Mouse (Mus musculus): Measurements from ENCODE around the gene Adk.

DNA sequence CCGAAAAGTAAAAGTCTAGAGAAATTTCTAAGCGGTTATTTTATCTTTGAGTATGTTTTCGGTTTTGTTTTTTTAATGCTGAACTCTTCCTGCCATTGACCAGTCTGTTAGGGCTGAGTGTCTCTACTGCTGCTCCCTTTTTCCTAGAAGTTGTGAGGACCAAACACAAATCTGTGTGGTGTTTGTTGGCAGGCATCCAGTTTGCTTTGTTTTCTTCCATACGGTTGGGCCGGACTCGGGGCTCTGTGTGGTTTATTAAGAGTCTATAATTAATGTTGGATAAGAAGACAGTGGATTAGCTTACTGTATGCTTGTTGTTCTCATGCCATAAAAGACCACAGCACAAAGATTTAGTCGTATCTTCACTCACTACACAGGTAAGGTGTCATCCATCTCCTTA lies 233.9 kb downstream of the Adk start:
- no peak for TF ChIP-seq TAL1 (IDR thresholded peaks at IDR 0.05; ENCODE audit: low read length)
- TF ChIP-seq GATA1 (IDR thresholded peaks at IDR 0.05; ENCODE audit: low read length), result no peak

All from erythroblast, embryonic 14.5 days (primary cell).